Mouse (Mus musculus) ES-Bruce4 (cell line): ENCODE measurements around the gene Scp2. TPM values are rescaled to one million over a fixed set of nuclear protein-coding genes. Genes with fewer than 3 reads are reported as not detected.
A peak's percentile ranks its signal among the peaks of the same experiment; 100 is the strongest.

Experiments
- H3K27ac ChIP-seq: 2 replicates; pipeline ENCODE4 v1.5.1; 2012; ENCODE audit warnings: low read length, inconsistent platforms; ENCODE audit not compliant: insufficient read depth
- H3K27me3 ChIP-seq: 2 replicates; pipeline ENCODE4 v1.6.1; 2012; ENCODE audit warnings: mild to moderate bottlenecking, low read length, inconsistent platforms; ENCODE audit not compliant: control insufficient read depth, poor library complexity, insufficient read depth, severe bottlenecking
- H3K36me3 ChIP-seq: 2 replicates; pipeline ENCODE4 v1.6.1; 2012; ENCODE audit warnings: inconsistent platforms, mild to moderate bottlenecking, low read length, moderate library complexity; ENCODE audit not compliant: control insufficient read depth, poor library complexity, insufficient read depth, severe bottlenecking
- H3K4me1 ChIP-seq: one replicate; pipeline ENCODE4 v1.8.1; 2011; ENCODE audit warnings: low read length; ENCODE audit not compliant: control insufficient read depth, insufficient read depth
- H3K4me3 ChIP-seq: 2 replicates; pipeline ENCODE4 v1.5.1; 2011; ENCODE audit warnings: low read depth, mild to moderate bottlenecking, low read length
- H3K9ac ChIP-seq: 2 replicates; pipeline ENCODE4 v1.6.1; 2012; ENCODE audit warnings: low read depth, mild to moderate bottlenecking, inconsistent platforms; ENCODE audit not compliant: poor library complexity, severe bottlenecking
- H3K9me3 ChIP-seq: replicated peaks from 2 replicates; pipeline ENCODE4 v1.6.1; 2012; ENCODE audit warnings: mild to moderate bottlenecking, low read length, inconsistent platforms; ENCODE audit not compliant: control insufficient read depth, poor library complexity, insufficient read depth, severe bottlenecking
- CTCF ChIP-seq: IDR thresholded peaks from one replicate; pipeline ENCODE4 v1.8.1; 2011; ENCODE audit warnings: low read depth, low read length
- EP300 ChIP-seq: IDR thresholded peaks from 2 replicates; pipeline ENCODE4 v1.6.1; 2011; ENCODE audit warnings: low read depth, low read length; ENCODE audit not compliant: insufficient read depth
- POLR2A ChIP-seq: IDR thresholded peaks from one replicate; pipeline ENCODE4 v1.8.1; 2011; ENCODE audit warnings: low read length; ENCODE audit not compliant: insufficient read depth
- polyA plus RNA-seq: library from polyadenylated mRNA; stranded (reverse); fragments of >200 nt; gene quantifications from 2 replicates; pipeline ENCODE4 v1.2.4, GENCODE M21; 2011; ENCODE audit warnings: low read depth; ENCODE audit not compliant: missing spikeins, insufficient read depth, insufficient read length

Scp2 gene
- polyA plus RNA-seq, 1 experiment: 54.4 TPM

- H3K9ac ChIP-seq: peak overlapping the region; percentile 67
- peaks cover 7% of the 10 kb centered on the region for H3K27me3 ChIP-seq
- H3K4me1 ChIP-seq: no peaks in the 10 kb centered on the region
- H3K27ac ChIP-seq: no peak overlapping the region
- peak overlapping the region; percentile 36 for H3K4me3 ChIP-seq
- H3K36me3 ChIP-seq: no peaks in the 10 kb centered on the region
- H3K9me3 ChIP-seq: no peaks in the 10 kb centered on the region
- TF ChIP-seq EP300: no peak
- TF ChIP-seq POLR2A: no peak
- no peak for TF ChIP-seq CTCF
Measured at GRCm38 (mm10) chr4:108032352-108032849, 112.4 kb downstream of the Scp2 start.

DNA sequence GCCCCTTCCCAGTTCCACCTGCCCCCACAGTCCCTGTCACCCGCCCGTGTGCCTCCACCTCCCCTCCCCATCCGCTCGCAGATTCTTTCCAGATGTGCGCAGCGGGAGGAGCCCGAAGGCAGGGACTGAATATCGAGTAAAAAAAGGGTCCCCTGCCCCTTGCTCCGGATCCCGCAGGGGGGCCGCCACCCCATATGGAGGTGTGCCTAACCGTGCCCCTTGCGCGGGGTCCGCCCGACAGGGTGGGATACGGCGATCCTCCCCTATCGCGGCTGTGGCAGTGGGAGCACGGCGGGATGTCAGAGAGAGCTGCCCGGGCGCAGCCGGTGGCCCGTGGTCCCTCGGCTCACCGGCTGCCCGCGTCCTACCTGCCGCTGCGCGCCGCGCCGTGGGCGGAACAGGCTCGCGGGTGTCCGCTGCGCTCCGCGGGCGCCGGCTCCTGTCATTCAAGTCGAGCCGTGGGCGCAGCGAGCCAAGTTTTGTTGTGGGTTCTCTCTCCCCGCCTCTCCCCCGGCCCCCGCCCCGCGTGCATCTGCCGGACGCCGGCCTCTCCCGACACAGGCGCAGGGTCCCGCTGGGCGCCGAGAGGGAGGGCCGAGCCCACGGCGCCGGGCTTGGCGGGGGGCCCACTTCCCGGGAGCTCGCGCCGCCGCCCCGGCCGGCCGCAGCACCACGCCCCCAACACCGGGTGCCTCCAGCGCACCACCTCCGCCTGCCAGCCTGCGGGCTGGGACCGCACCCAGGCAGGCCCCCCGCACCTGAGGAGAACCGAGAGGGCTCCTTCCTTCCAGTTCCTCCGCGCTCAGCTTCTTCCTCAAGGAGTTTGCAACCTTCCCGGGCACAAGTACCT lies 113.1 kb downstream of the Scp2 start:
- H3K4me1 ChIP-seq: no peaks in the 10 kb centered on the region
- no peak overlapping the region for H3K27ac ChIP-seq
- peak overlapping the region; percentile 36 for H3K4me3 ChIP-seq
- no peaks in the 10 kb centered on the region for H3K9me3 ChIP-seq
- peak overlapping the region; percentile 67 for H3K9ac ChIP-seq
- no peaks in the 10 kb centered on the region for H3K36me3 ChIP-seq
- no peak for TF ChIP-seq EP300
- H3K27me3 ChIP-seq: peaks cover 7% of the 10 kb centered on the region

GRCm38 (mm10) chr4:108030888-108031501 lies 113.8 kb downstream of the Scp2 start:
- no peaks in the 10 kb centered on the region for H3K9me3 ChIP-seq
- peaks cover 2% of the 10 kb centered on the region for H3K4me1 ChIP-seq
- TF ChIP-seq CTCF (no peak), EP300 (no peak), POLR2A (no peak)
- peaks cover 7% of the 10 kb centered on the region for H3K27me3 ChIP-seq
- no peaks in the 10 kb centered on the region for H3K36me3 ChIP-seq
- H3K4me3 ChIP-seq: peak overlapping the region; percentile 36
- peak overlapping the region; percentile 67 for H3K9ac ChIP-seq
- no peak overlapping the region for H3K27ac ChIP-seq

DNA sequence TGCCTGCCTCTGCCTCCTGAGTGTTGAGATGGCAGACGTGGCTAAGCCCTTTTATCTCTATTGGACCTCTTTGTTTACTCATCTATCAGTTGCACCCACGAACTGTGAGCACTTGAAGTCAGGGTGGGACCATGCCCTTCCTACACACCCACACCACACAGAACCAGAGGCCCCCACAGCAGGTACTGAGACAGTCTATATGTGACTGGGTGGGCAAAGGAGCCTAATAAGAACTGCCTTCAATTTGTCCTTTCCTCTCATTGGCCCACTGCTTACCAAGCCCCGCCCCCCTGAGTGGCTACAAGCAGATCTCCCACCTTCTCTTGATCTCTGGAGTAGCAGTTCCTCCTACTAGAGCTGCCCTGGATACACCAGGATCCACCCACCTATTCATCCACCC lies 118.6 kb downstream of the Scp2 start:
- no peak for TF ChIP-seq POLR2A
- no peak for TF ChIP-seq EP300
- TF ChIP-seq CTCF: no peak
- H3K4me1 ChIP-seq: peaks cover 5% of the 10 kb centered on the region
- H3K27me3 ChIP-seq: no peaks in the 10 kb centered on the region
- no peak overlapping the region for H3K9ac ChIP-seq
- H3K27ac ChIP-seq: no peak overlapping the region
- H3K36me3 ChIP-seq: no peaks in the 10 kb centered on the region
- H3K9me3 ChIP-seq: no peaks in the 10 kb centered on the region
- H3K4me3 ChIP-seq: no peak overlapping the region

DNA sequence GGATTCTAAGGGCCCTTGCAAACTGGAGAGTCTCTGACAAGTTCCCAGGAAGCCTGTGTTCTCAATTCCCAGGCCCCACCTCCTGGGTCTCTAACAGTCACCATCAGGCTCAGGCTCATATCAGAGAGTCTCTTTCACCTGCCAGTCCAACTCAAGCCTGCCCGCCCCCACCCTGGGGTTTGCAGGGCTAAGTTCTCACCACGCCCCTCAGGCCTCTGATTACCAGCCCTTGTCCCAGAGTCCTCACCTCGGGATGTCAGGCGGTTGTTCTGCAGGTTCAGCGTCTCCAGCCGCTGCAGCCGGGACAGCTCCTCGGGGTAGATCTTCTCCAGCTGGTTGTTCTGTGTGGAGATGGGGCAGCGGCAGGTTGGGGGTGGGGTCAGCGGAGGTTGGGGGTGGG lies 119.5 kb downstream of the Scp2 start:
- H3K9me3 ChIP-seq: no peaks in the 10 kb centered on the region
- TF ChIP-seq POLR2A: no peak
- TF ChIP-seq EP300: no peak
- TF ChIP-seq CTCF: no peak
- H3K4me3 ChIP-seq: no peak overlapping the region
- H3K27me3 ChIP-seq: no peaks in the 10 kb centered on the region
- no peaks in the 10 kb centered on the region for H3K36me3 ChIP-seq
- H3K9ac ChIP-seq: no peak overlapping the region
- H3K27ac ChIP-seq: no peak overlapping the region
- peaks cover 5% of the 10 kb centered on the region for H3K4me1 ChIP-seq

DNA sequence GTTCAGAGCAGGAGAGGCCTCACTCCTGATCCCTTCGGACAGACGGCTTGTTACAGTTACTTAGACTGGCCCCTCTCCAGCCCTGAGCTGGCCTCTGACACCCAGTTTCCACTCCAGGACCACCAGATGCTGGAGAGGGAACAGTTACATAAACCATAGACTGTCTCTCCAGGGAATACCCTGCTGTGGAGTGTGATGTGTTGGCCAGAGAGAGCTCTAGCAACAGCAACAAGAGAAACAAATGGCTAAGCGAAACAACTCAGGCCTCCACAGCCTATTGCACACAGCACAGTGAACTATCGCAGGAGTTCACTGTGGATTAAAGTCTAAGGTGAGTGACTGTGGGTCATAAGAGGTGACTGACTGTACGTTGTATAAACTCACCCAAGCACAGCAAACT lies 120.2 kb downstream of the Scp2 start:
- no peaks in the 10 kb centered on the region for H3K9me3 ChIP-seq
- no peaks in the 10 kb centered on the region for H3K27me3 ChIP-seq
- H3K36me3 ChIP-seq: no peaks in the 10 kb centered on the region
- no peak overlapping the region for H3K4me3 ChIP-seq
- no peak for TF ChIP-seq POLR2A
- TF ChIP-seq CTCF: no peak
- no peak for TF ChIP-seq EP300
- peaks cover 5% of the 10 kb centered on the region for H3K4me1 ChIP-seq
- H3K9ac ChIP-seq: no peak overlapping the region
- no peak overlapping the region for H3K27ac ChIP-seq
